Mouse (Mus musculus): ENCODE results near the gene Plekhg6.

Gene Plekhg6

DNA sequence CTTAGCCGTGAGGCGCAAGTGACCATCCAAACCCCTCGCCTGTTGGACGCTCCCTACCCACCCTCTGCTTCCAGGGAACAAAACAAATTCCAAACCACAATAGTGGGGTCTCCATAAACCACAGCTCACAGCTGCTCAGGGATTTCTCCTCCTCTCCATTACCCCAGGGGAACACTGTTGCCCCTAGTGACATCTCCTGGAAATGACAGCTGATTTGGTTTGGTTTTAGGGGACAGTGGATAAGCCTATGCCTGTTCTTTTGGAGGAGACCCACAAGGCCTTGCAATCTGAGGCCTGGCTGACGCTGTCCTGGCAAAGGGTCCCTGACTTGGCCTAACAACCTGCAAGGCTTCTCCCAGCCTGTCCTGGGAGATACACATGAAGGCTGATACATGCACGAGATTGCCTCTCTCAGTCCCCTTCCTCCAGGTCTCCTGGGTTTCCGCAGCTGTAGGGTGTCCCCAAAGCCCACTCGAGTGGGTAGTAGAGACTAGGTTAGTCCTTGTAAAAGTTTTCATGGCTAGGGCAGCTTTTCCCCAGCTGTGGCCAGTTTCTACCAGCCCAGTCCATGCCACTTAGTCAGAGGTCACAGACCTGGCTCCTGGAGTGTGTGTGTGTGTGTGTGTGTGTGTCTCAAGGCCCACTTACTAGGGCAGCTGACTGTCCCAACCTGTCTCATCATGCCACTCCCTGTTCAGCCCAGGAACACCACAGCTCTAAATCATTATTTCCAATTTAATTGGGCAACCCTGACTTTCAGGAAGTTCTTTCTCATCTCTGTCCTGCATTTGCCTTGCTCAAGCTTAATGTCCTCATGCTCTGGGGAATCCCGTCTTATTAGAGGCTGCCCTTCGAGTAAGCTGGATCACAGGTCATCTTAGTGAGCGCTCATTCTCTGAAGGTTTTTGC is 4.7 kb upstream of the Plekhg6 start:
- peak in 1 of 2 experiments; percentile 42 for DNase-seq (ENCODE audit: low spot score in 2 of 2)

DNA sequence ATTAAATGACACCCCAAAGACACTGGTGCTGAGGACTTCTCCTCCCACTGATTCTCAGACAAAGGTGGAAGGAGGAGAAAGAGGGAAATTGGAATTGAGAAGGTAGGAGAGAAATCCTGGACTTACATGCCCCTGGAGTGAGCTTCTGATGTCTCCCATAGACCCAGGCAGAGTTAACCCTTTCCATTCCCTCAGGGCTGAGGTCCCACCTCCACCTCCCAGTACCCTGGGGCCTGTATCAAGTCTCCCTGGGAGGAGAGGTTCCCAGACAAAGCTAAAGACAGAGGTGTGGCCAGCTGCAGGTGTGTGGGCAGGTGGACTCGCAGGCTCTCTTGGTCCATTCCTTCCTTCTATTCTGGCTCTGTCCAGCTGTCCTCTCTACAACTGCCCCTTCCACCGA is 1.4 kb upstream of the Plekhg6 start:
- no peak for DNase-seq (ENCODE audit: low spot score in 2 of 2)

DNA sequence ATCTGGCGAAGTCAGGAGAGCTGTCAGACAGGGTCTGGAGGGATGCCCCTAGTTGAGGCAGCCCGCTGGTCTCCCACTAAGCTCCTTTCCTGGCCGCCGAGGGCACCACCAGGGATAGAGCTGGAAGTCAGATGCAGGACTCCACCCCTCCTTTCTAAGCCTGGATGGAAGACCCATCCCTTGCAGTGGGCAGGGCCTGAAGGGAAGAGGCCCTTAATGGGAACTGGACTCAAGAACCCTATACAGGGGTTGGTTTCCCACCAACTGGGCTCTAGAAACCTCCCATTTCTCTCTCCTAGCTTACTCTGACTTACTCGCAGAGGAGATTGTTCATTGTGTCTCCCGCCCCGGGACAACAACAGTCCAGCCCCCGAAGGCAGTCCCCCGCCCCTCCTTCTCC is 812 bp downstream of the Plekhg6 start:
- no peak for DNase-seq (ENCODE audit: low spot score in 2 of 2)

GRCm38 (mm10) chr6:125378621-125379020 is 2.0 kb downstream of the Plekhg6 start:
- DNase-seq (ENCODE audit: low spot score in 2 of 2) = no peak

- DNase-seq (ENCODE audit: low spot score in 2 of 2) = no peak
Observed at GRCm38 (mm10) chr6:125377582-125378451, 2.8 kb downstream of the Plekhg6 start.

DNA sequence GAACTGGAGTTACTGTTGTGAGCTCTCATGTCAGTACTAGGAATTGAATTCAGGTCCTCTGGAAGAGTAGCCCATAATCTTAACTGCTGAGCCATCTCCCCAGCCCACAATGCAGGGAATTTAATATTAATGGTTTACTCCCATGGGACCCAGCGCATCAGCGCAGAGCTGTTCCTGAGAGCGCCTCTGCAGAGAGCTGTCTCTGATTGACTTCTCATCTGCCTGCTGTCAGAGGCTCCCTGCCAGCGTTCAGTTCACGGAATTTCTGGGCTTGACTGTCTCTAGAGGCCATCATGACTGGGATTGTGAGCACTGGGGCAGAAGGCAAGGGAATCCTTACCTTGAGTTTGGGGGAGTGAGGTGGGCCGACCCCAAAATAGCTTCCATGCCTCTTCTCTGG is 3.6 kb downstream of the Plekhg6 start:
- no peak for DNase-seq (ENCODE audit: low spot score in 2 of 2)

DNA sequence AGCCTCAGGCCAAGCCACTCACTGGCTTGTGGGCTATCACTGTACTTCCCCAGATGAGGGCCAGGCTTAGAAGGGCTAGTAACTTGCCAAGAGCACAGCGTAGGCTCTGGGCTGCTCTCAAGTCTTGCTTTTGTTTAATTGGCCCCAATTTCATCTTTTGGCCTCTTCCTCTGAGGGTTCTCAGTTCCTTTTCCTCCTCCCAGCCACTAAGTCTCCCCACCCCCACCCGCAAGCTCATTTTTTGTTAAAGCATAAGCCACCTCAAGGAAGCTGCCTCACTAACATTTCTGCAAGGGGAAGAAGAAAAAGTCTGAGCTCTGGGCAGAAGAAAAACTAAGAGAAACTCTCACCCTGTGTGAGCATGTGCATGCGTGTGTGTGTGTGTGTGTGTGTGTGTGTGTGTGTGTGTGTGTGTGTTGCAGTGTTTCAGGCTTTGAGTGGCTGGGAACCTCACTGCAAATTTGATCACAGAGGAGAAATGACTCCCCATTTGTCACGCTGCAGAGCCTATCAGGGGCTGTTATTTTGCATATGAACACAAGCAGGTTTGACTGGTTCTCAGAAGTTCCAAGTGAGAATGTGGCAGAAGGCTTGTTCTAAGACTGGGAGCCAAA is 12.7 kb downstream of the Plekhg6 start:
- DNase-seq (ENCODE audit: low spot score in 2 of 2) = no peak

DNA sequence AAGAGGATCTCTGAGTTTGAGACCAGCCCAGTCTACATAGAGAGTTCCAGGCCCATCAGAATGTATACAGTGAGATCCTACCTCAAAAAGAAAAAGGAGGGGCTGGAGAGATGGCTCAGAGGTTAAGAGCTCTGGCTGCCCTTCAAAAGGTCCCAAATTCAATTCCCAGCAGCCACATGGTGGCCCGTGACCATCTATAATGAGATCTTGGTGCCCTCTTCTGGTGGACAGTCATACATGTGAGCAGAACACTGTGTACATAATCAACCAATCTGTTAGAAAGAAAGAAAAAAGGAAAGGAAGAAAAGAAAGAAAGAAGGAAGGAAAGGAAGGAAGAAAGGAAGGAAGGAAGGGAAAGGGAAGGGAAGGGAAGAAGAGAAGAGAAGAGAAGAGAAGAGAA is 14.5 kb downstream of the Plekhg6 start:
- no peak for DNase-seq (ENCODE audit: low spot score in 2 of 2)

DNA sequence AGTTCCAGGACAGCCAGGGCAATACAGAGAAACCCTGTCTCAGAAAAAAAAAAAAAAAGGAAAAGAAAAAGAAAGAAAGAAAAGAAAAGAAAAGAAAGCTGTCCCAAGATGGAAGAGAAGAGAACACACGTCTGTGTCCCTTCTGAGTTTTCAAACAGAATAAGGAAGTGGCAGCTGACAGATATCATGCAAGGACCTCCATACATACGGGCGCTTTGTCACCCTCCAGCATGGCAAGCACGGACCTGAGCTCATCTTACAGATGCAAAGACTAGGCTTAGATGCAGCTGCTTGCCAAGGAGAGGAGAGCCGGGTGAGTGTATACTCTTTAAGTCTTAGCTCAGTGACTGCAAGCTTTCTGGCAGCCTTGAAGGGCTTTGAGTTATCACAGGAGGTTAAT is 15.1 kb downstream of the Plekhg6 start:
- DNase-seq (ENCODE audit: low spot score in 2 of 2) = no peak

GRCm38 (mm10) chr6:125364448-125364847 is 16.1 kb downstream of the Plekhg6 start:
- DNase-seq (ENCODE audit: low spot score in 2 of 2) = no peak

GRCm38 (mm10) chr6:125363451-125364242 is 16.9 kb downstream of the Plekhg6 start:
- DNase-seq (ENCODE audit: low spot score in 2 of 2) = no peak

DNA sequence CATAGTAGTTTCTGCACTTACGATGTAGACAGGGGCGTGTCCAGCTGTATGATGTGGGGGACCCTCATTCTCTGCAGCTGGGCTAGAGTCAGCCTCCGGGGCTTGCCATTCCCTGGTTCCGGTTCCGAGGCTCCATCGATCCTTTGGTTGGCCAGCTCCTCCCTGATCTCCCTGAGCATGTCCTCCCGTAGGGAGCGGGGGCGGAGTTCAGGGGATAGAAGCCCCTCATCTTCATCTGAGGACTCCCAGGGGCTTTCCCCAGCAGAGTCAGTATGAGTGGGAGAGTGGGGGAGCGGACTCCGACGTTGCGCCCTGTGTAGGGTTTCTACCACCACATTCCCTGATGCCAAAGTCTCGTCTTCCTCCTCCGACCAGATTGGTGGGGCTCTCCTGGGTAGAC is 17.6 kb downstream of the Plekhg6 start:
- no peak for DNase-seq (ENCODE audit: low spot score in 2 of 2)

DNA sequence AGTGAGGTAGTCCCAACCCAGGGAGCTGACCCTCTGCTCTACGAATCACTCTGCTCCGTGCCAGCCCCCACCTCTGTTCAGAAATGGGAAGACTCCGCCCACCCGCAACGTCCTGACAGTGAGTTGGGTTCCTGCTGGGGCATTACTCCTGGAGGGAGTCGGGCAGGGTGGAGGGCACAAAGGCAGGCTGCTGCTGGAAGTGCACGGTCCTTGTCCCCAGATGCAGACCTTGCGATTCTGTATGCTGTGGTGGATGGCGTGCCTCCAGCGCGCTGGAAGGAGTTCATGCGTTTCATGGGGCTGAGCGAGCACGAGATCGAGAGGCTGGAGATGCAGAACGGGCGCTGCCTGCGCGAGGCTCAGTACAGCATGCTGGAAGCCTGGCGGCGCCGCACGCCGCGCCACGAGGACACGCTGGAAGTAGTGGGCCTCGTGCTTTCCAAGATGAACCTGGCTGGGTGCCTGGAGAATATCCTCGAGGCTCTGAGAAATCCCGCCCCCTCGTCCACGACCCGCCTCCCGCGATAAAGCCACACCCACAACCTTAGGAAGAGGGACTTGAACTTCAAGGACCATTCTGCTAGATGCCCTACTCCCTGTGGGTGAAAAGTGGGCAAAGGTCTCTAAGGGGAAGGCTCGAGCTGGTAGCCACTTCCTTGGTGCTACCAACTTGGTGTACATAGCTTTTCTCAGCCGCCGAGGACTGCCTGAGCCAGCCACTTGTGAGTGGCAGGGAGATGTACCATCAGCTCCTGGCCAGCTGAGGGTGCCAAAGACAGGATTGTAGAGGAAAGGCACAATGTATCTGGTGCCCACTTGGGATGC is 18.9 kb downstream of the Plekhg6 start:
- DNase-seq (ENCODE audit: low spot score in 2 of 2) = peak; percentile 75 to 78

DNA sequence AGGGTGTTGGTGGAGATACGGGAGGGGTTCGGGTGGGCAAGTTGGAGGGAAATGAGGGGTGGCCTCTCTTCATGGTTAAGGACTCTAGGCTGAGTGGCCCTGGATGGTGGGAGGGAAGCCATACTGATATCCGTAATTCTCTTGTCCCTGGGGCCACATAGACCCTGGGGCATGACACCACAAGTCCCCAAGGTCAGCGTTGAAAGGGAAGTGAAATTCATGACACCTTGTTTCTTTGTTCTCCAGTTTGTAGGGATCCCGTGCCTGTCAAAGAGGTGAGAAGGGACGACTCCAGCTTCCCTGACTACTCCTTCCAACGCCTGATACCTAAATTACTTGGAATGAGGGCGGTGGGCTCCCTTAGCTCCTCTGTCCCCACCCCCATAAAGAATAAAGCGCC is 19.7 kb downstream of the Plekhg6 start:
- no peak for DNase-seq (ENCODE audit: low spot score in 2 of 2)

DNA sequence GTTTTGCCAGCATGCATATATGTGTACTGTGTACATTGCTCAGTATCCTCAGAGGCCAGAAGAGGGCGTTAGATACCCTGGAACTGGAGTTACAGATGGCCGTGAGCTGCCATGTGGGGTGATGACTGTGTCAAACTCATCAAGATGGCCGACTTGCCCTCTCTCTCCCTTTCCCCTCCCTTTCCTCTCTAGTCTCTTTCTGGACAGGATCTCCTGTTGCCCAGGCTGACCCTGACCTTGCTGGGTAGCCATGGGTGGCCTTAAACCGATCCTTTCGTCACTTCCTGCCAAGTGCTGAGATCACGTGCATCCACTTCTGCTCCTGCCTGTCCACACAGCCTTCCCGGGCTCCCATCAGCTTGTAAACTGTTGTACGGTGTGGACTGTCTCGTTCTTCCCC is 20.6 kb downstream of the Plekhg6 start:
- no peak for DNase-seq (ENCODE audit: low spot score in 2 of 2)

DNA sequence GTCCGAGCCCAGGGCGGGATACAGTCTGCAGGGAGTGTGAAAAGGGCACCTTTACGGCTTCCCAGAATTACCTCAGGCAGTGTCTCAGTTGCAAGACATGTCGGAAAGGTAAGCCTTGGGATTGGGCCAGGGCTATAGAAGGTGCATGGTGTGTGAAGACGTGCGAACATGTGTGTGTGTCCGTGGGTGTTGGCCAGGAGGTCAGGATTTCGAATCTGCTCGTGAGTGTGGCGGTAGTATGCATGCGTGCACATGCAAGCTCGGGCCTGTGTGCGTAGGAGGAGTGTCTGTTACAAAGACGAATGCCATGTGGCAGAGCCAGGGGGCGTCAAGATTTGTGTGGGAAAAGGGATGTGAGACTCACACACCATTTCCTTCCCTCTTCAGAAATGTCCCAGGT is 23.3 kb downstream of the Plekhg6 start:
- DNase-seq (ENCODE audit: low spot score in 2 of 2) = no peak

DNA sequence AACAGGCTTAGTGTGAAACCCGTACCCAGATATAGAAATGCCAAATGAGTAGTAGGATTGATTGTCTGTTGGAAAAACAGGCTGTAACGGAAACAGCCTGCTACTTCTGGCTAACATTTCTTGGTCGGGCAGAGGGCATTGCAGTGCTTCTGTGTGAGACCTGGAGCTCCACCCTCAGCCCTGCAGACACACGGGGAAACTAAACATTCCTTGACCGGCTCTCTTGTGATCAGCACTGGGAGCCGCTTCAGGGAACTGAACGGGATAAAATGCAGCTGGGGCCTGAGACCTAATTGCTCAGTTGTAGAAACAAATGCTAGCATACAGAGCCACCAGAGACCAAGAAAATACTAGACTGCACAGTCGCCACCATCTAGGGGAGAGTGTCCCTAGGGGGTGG is 24.3 kb downstream of the Plekhg6 start:
- no peak for DNase-seq (ENCODE audit: low spot score in 2 of 2)

DNA sequence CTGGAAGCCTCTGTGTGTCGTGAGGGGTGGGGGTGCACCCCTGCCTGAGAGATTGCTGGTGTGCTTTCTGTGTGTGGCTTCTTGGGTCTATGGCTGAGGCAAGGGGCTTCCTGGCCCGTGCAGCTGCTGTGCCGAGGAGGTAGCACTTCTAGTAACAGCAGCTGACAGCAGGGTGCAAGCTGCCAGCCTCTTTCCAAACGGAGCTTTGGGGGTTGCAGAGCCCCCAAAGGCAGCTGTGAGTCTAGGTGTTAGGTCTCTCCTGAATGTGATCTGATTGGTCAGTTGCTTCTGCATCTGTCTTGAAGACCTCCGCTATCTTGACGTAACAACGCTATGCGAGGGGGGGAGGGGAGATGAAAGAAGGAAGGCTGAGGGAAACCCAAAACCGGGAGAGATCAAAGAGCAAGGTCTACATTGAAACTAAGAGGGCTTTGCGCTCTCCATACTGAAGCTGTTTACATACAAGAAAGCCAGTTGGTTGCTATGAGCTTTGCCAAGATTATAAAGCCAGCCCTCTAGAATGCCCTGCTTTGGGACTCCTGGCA is 25.3 kb downstream of the Plekhg6 start:
- DNase-seq (ENCODE audit: low spot score in 2 of 2) = no peak

GRCm38 (mm10) chr6:125354352-125355151 is 26.0 kb downstream of the Plekhg6 start:
- DNase-seq (ENCODE audit: low spot score in 2 of 2) = no peak

GRCm38 (mm10) chr6:125353655-125354054 is 26.9 kb downstream of the Plekhg6 start:
- no peak for DNase-seq (ENCODE audit: low spot score in 2 of 2)
